Mouse (Mus musculus) heart, postnatal 0 days (tissue): ENCODE measurements around the gene Snf8. TPM values are rescaled to one million over a fixed set of nuclear protein-coding genes. Genes with fewer than 3 reads are reported as not detected.

Experiments
- ATAC-seq: fragments of 200-750 bp; cut with Nextera tagmentation; 2 replicates; pipeline ENCODE4 v1.8.0; 2017; ENCODE audit warnings: low read depth, moderate number of reproducible peaks, moderate library complexity; ENCODE audit not compliant: insufficient read depth
- DNase-seq: peaks from one replicate; pipeline ENCODE4 v3.0.0-alpha.2; 2016; ENCODE audit warnings: low spot score
- H3K27ac ChIP-seq: fragments of 300-500 bp; sonication (generic); 2 replicates; pipeline ENCODE4 v1.5.1; 2014; ENCODE audit warnings: low read depth, mild to moderate bottlenecking
- H3K27me3 ChIP-seq: fragments of 300-500 bp; sonication (generic); 2 replicates; pipeline ENCODE4 v1.6.1; 2014; ENCODE audit warnings: low read length, mixed read lengths; ENCODE audit not compliant: control insufficient read depth, insufficient read depth
- H3K36me3 ChIP-seq: fragments of 300-500 bp; sonication (generic); replicated peaks from 2 replicates; pipeline ENCODE4 v1.6.1; 2014; ENCODE audit warnings: low read length, mixed read lengths; ENCODE audit not compliant: control insufficient read depth, insufficient read depth
- H3K4me1 ChIP-seq: fragments of 300-500 bp; sonication (generic); 2 replicates; pipeline ENCODE4 v1.6.1; 2014; ENCODE audit warnings: antibody characterized with exemption; ENCODE audit not compliant: control insufficient read depth, insufficient read depth
- H3K4me2 ChIP-seq: fragments of 300-500 bp; sonication (generic); 2 replicates; pipeline ENCODE4 v1.6.1; 2014; ENCODE audit warnings: low read depth, mild to moderate bottlenecking, low read length, moderate library complexity
- H3K4me3 ChIP-seq: fragments of 300-500 bp; sonication (generic); 2 replicates; pipeline ENCODE4 v1.5.1; 2014; ENCODE audit warnings: low read depth, low read length
- H3K9ac ChIP-seq: fragments of 300-500 bp; sonication (generic); replicated peaks from 2 replicates; pipeline ENCODE4 v1.6.1; 2014; ENCODE audit warnings: low read depth, low read length, mixed read lengths
- H3K9me3 ChIP-seq: fragments of 300-500 bp; sonication (generic); replicated peaks from 2 replicates; pipeline ENCODE4 v1.6.1; 2016; ENCODE audit warnings: low read length; ENCODE audit not compliant: control insufficient read depth
- CTCF ChIP-seq: IDR thresholded peaks from 2 replicates; pipeline ENCODE4 v1.5.1; 2016; ENCODE audit warnings: antibody characterized with exemption, control low read depth, low read depth
- EP300 ChIP-seq: IDR thresholded peaks from 2 replicates; pipeline ENCODE4 v1.6.1; 2016; ENCODE audit warnings: antibody characterized with exemption, low read depth
- WGBS: fragments of 180-500 bp; shearing (Covaris S2); extraction: QIAGEN DNeasy Blood & Tissue Kit; methylation state at CpG from one replicate; pipeline ENCODE4 v1.1.7; 2014; 5-methylcytosine and 5-hydroxymethylcytosine counted together
- polyA plus RNA-seq: library from polyadenylated mRNA; unstranded; fragments of >200 nt; fragmentation: Nextera tagmentation; extraction: Ambion mirVana; gene quantifications from 2 replicates; pipeline ENCODE4 v1.2.1, GENCODE M21; 2015
- total RNA-seq: library from RNA; depleted of rRNA; stranded (reverse); fragments of >200 nt; gene quantifications from 2 replicates; pipeline ENCODE4 v1.2.3, GENCODE M21; 2014; ENCODE audit warnings: low replicate concordance; rRNA removed

The Snf8 gene
- total and polyA plus RNA-seq, 2 experiments from 2014 or later, result 25.2 to 63.0 TPM

GRCm38 (mm10) chr11:96091073-96091472 is 56.4 kb downstream of the Snf8 start:
- Histone ChIP-seq H3K9me3 (peaks cover 5% of the 10 kb centered on the region; the same call in 1 of the 2 replicates), H3K27me3 (no peaks in the 10 kb centered on the region), H3K4me1 (no peaks in the 10 kb centered on the region), H3K36me3 (no peaks in the 10 kb centered on the region), H3K4me3 (no peak overlapping the region), H3K4me2 (no peak overlapping the region), H3K27ac (no peak overlapping the region), H3K9ac (no peak overlapping the region)
- TF ChIP-seq EP300 (no peak), CTCF (peak; percentile 57)
- WGBS, result 70% methylated on average over 2 of the region's 2 CpGs
- DNase-seq (no peak), ATAC-seq (no peak)

GRCm38 (mm10) chr11:96092674-96093291 is 58.1 kb downstream of the Snf8 start:
- TF ChIP-seq CTCF (no peak), EP300 (no peak)
- H3K9ac ChIP-seq, result no peak overlapping the region
- no peak overlapping the region for H3K4me3 ChIP-seq
- peak overlapping the region; percentile 54 for H3K27ac ChIP-seq
- no peaks in the 10 kb centered on the region for H3K4me1 ChIP-seq
- peak; percentile 58 for DNase-seq
- H3K27me3 ChIP-seq, result no peaks in the 10 kb centered on the region
- H3K36me3 ChIP-seq, result no peaks in the 10 kb centered on the region
- H3K9me3 ChIP-seq, result peaks cover 5% of the 10 kb centered on the region; the same call in 1 of the 2 replicates
- ATAC-seq, result peak; percentile 80
- H3K4me2 ChIP-seq, result no peak overlapping the region
- WGBS, result 17% methylated on average over 7 of the region's 7 CpGs

GRCm38 (mm10) chr11:96093361-96093760 is 58.7 kb downstream of the Snf8 start:
- ATAC-seq (peak; percentile 73), DNase-seq (peak; percentile 67)
- no peak overlapping the region for H3K9ac ChIP-seq
- peak; percentile 97 for TF ChIP-seq CTCF
- no peak for TF ChIP-seq EP300
- no peaks in the 10 kb centered on the region for H3K9me3 ChIP-seq
- H3K4me3 ChIP-seq, result no peak overlapping the region
- WGBS, result 5% methylated on average over 3 of the region's 3 CpGs
- H3K4me1 ChIP-seq, result no peaks in the 10 kb centered on the region
- H3K4me2 ChIP-seq, result no peak overlapping the region
- no peaks in the 10 kb centered on the region for H3K36me3 ChIP-seq
- no peaks in the 10 kb centered on the region for H3K27me3 ChIP-seq
- peak overlapping the region; percentile 54 for H3K27ac ChIP-seq

Other genes starting within 250 kb of the Snf8 start
- 45.0 and 46.6 TPM in 2 replicates for gene Phospho1, start 210.4 kb upstream of the Snf8 start, total RNA-seq
- 6.7 and 7.9 TPM in 2 replicates for gene Phospho1, start 210.4 kb upstream of the Snf8 start, polyA plus RNA-seq
- 0.66 and 26.8 TPM in 2 replicates for gene Gngt2, start 197.7 kb upstream of the Snf8 start, total RNA-seq
- gene Gngt2, start 197.7 kb upstream of the Snf8 start, polyA plus RNA-seq, result 38.7 and 40.1 TPM in 2 replicates
- 11.4 and 13.4 TPM in 2 replicates for gene Abi3, start 192.4 kb upstream of the Snf8 start, total RNA-seq
- 13.3 and 14.3 TPM in 2 replicates for gene Abi3, start 192.4 kb upstream of the Snf8 start, polyA plus RNA-seq
- not detected in 2 replicates for gene B4galnt2, start 120.0 kb upstream of the Snf8 start, total RNA-seq
- 0.07 TPM in 1 of 2 replicates, not detected in the other for gene B4galnt2, start 120.0 kb upstream of the Snf8 start, polyA plus RNA-seq
- gene Igf2bp1, start 28.9 kb upstream of the Snf8 start, total RNA-seq, result 3.4 and 10.4 TPM in 2 replicates
- 4.5 and 5.6 TPM in 2 replicates for gene Igf2bp1, start 28.9 kb upstream of the Snf8 start, polyA plus RNA-seq
- gene Gip, start 10.3 kb upstream of the Snf8 start, total RNA-seq, result not detected in 2 replicates
- gene Gip, start 10.3 kb upstream of the Snf8 start, polyA plus RNA-seq, result not detected in 2 replicates
- 42.4 and 44.4 TPM in 2 replicates for gene Ube2z, start 30.5 kb downstream of the Snf8 start, total RNA-seq
- gene Ube2z, start 30.5 kb downstream of the Snf8 start, polyA plus RNA-seq, result 19.3 and 20.0 TPM in 2 replicates
- gene Atp5g1, start 40.8 kb downstream of the Snf8 start, total RNA-seq, result 4,197 and 4,922 TPM in 2 replicates
- gene Atp5g1, start 40.8 kb downstream of the Snf8 start, polyA plus RNA-seq, result 4,840 and 4,941 TPM in 2 replicates
- gene Calcoco2, start 77.1 kb downstream of the Snf8 start, total RNA-seq, result not detected in 2 replicates
- not detected in 2 replicates for gene Calcoco2, start 77.1 kb downstream of the Snf8 start, polyA plus RNA-seq
- not detected in 2 replicates for gene Ttll6, start 98.9 kb downstream of the Snf8 start, total RNA-seq
- not detected in 2 replicates for gene Ttll6, start 98.9 kb downstream of the Snf8 start, polyA plus RNA-seq
- gene Hoxb13, start 159.4 kb downstream of the Snf8 start, total RNA-seq, result not detected in 2 replicates
- gene Hoxb13, start 159.4 kb downstream of the Snf8 start, polyA plus RNA-seq, result not detected in 2 replicates
- not detected in 2 replicates for gene Hoxb9, start 236.6 kb downstream of the Snf8 start, total RNA-seq
- gene Hoxb9, start 236.6 kb downstream of the Snf8 start, polyA plus RNA-seq, result not detected in 2 replicates
- gene Hoxb8, start 247.0 kb downstream of the Snf8 start, total RNA-seq, result not detected in 2 replicates
- not detected in 2 replicates for gene Hoxb8, start 247.0 kb downstream of the Snf8 start, polyA plus RNA-seq